Mouse (Mus musculus): Measurements from ENCODE around the gene Rin2.

DNA sequence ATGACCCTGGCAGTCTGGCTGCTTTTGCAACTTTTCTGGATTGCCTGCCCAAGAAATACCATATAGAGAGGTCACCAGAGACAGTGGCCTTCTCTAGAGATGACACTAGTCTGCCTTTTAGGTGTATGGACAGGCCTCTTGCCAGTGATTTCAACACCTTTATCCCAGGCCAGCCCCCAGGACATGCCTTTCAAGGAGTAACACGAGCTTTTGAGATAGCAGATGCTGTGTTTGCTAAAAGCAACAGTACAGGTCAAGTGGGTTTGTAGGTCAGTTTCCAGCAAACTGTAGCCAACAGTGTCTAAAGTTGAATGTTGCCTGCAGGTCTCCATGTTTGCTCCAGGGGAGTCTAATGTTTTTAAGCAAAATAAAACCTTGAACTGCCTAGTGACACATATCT, 118.7 kb downstream of the Rin2 start:
- TF ChIP-seq CTCF (IDR thresholded peaks at IDR 0.05; ENCODE audit: low read depth, low read length): no peak
- TF ChIP-seq GATA1 (IDR thresholded peaks at IDR 0.05; ENCODE audit: borderline replicate concordance, low read length): no peak
- no peak for TF ChIP-seq TAL1 (conservative IDR thresholded peaks at IDR 0.05; ENCODE audit: low read depth, low read length)
- no peak for TF ChIP-seq GATA2 (IDR thresholded peaks at IDR 0.05; ENCODE audit: borderline replicate concordance, low read depth, low read length)
- no peak for TF ChIP-seq POLR2AphosphoS5 (IDR thresholded peaks at IDR 0.05; ENCODE audit: insufficient replicate concordance, low read depth, low read length)

All from G1E (cell line).